Mouse (Mus musculus) embryonic facial prominence, embryonic 11.5 days (tissue): ENCODE data around the gene Map4. TPM values are rescaled to one million over a fixed set of nuclear protein-coding genes. Genes with fewer than 3 reads are reported as not detected.

Source experiments
- ATAC-seq: fragments of 200-750 bp; cut with Nextera tagmentation; replicated peaks from 2 replicates; pipeline ENCODE4 v1.8.0; 2017; ENCODE audit warnings: low read depth; ENCODE audit not compliant: insufficient number of reproducible peaks, low FRiP score, low TSS enrichment
- DNase-seq: peaks from one replicate; pipeline ENCODE4 v3.0.0-alpha.2; 2015; ENCODE audit warnings: low spot score
- H3K27ac ChIP-seq: fragments of 300-500 bp; sonication (generic); replicated peaks from 2 replicates; pipeline ENCODE4 v1.5.1; 2014; ENCODE audit warnings: mild to moderate bottlenecking, low read depth, low read length, control low read depth
- H3K27me3 ChIP-seq: fragments of 300-500 bp; sonication (generic); 2 replicates; pipeline ENCODE4 v1.6.1; 2014; ENCODE audit warnings: mild to moderate bottlenecking, low read length, moderate library complexity, mixed read lengths; ENCODE audit not compliant: control insufficient read depth, insufficient read depth
- H3K36me3 ChIP-seq: fragments of 300-500 bp; sonication (generic); replicated peaks from 2 replicates; pipeline ENCODE4 v1.6.1; 2014; ENCODE audit warnings: low read depth, mild to moderate bottlenecking, low read length, moderate library complexity, mixed read lengths; ENCODE audit not compliant: control insufficient read depth, insufficient read depth
- H3K4me1 ChIP-seq: fragments of 300-500 bp; sonication (generic); 2 replicates; pipeline ENCODE4 v1.6.1; 2014; ENCODE audit warnings: low read length, mixed read lengths; ENCODE audit not compliant: control insufficient read depth, insufficient read depth
- H3K4me2 ChIP-seq: fragments of 300-500 bp; sonication (generic); 2 replicates; pipeline ENCODE4 v1.6.1; 2014; ENCODE audit warnings: low read depth, mild to moderate bottlenecking, control low read depth, low read length, moderate library complexity
- H3K4me3 ChIP-seq: fragments of 300-500 bp; sonication (generic); 2 replicates; pipeline ENCODE4 v1.5.1; 2014; ENCODE audit warnings: low read depth, low read length, control low read depth
- H3K9ac ChIP-seq: fragments of 300-500 bp; sonication (generic); replicated peaks from 2 replicates; pipeline ENCODE4 v1.6.1; 2014; ENCODE audit warnings: mild to moderate bottlenecking, control low read depth, low read length
- H3K9me3 ChIP-seq: fragments of 300-500 bp; sonication (generic); replicated peaks from 2 replicates; pipeline ENCODE4 v1.6.1; 2016; ENCODE audit warnings: mild to moderate bottlenecking, low read length, inconsistent platforms, mixed read lengths; ENCODE audit not compliant: control insufficient read depth
- WGBS: fragments of 180-500 bp; shearing (Covaris S2); extraction: QIAGEN DNeasy Blood & Tissue Kit; methylation state at CpG from one replicate; pipeline ENCODE4 v1.1.7; 2014; 5-methylcytosine and 5-hydroxymethylcytosine counted together
- polyA plus RNA-seq: library from polyadenylated mRNA; unstranded; fragments of >200 nt; fragmentation: Nextera tagmentation; extraction: Ambion mirVana; gene quantifications from 2 replicates; pipeline ENCODE4 v1.2.1, GENCODE M21; 2014

The Map4 gene
- polyA plus RNA-seq, 1 experiment from 2014 or later: 50.0 TPM

DNA sequence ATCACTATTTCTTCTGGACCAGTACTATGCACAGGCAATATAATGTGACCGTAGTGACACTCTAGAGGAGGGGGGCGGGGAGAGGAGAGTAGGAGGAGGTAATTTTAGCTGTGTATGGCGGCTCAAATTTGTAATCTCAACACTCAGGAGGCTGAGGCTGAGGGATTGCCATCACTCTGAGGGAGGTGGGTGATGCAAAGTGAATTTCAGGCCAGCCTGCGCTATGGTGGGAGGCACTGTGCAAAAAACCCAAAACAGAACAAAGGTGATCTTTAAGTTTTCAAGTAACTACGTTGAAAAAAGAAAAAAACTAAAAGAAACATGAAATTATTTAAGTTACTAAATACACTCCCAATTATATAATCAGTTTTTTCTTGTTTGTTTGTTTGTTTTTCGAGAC, 508 bp upstream of the Map4 start:
- H3K9ac ChIP-seq: peak overlapping the region; percentile 36; the same call in 1 of the 2 replicates
- peak overlapping the region; percentile 85; the same call in 1 of the 2 replicates for H3K27ac ChIP-seq
- no peaks in the 10 kb centered on the region for H3K27me3 ChIP-seq
- DNase-seq: no peak
- H3K9me3 ChIP-seq: no peaks in the 10 kb centered on the region
- WGBS: 75% methylated on average over 6 of the region's 6 CpGs
- peak overlapping the region; percentile 80 for H3K4me3 ChIP-seq
- 0 out of 2 replicates have a peak, but pooled peaks cover 2% of the 10 kb centered on the region for H3K4me1 ChIP-seq
- no peaks in the 10 kb centered on the region for H3K36me3 ChIP-seq
- no peak overlapping the region; the same call in 1 of the 2 replicates for H3K4me2 ChIP-seq
- no peak for ATAC-seq

DNA sequence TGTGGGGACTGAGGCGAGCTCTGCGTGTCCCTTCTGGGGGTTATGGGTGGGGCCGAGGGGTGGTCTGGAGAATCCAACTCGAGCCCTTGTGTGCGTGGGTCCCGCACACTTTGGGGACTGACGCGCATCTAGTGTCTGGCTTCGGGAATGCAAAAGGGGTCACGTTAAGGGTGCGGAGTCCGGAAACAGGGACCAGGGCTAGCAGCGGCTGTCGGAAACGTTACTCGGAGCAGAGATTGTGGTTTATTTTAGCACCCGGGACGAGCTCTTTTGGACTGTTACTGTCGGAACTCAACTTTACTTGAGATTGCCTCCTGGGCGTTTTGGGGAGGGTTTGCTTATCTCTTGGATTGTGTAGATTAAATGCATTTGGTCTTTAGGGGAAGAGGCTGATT, 1.1 kb downstream of the Map4 start:
- Histone ChIP-seq H3K9ac (peak overlapping the region; percentile 82), H3K9me3 (no peaks in the 10 kb centered on the region), H3K27me3 (no peaks in the 10 kb centered on the region), H3K4me2 (peak overlapping the region; percentile 73), H3K27ac (peak overlapping the region; percentile 85; the same call in 1 of the 2 replicates), H3K36me3 (no peaks in the 10 kb centered on the region), H3K4me3 (peak overlapping the region; percentile 80), H3K4me1 (0 out of 2 replicates have a peak, but pooled peaks cover 2% of the 10 kb centered on the region)
- ATAC-seq: no peak
- peak; percentile 46 for DNase-seq
- WGBS: 1% methylated on average over 20 of the region's 20 CpGs

DNA sequence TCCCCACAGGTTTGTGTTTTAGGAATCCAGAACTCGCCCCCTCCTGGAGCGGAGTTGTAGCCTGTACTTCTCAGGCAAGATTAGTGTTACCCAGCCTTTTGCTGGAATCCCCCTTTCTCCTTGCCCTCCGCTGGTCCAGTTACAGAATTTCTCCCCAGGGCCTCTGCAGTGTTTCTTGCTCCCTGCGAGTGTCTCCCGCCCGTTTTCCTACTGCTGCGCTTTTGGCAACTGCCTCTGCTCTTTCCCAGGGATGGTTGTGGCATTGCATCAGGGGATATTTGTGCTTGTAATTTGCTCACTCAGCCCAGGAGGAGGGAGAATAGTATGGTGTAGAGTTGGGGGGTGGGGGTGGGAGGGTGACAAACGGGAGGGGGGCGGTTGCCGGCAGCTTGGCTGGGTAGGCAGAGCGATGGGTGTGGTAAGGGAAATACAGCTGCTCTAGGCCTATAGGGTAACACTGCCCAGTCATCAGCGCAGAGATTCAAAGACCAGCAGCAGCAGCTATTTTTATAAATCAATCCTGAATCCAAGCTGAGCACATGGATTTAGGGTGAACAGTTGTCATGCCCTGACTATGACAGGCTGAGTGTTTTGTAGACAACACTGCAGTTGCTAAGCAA, 1.6 kb downstream of the Map4 start:
- Histone ChIP-seq H3K9me3 (no peaks in the 10 kb centered on the region), H3K4me2 (peak overlapping the region; percentile 73), H3K4me3 (peak overlapping the region; percentile 80), H3K4me1 (0 out of 2 replicates have a peak, but pooled peaks cover 2% of the 10 kb centered on the region), H3K27me3 (no peaks in the 10 kb centered on the region), H3K36me3 (no peaks in the 10 kb centered on the region), H3K27ac (peak overlapping the region; percentile 85; the same call in 1 of the 2 replicates), H3K9ac (peak overlapping the region; percentile 82)
- under 1% methylated on average over 12 of the region's 12 CpGs for WGBS
- peak; percentile 60 for DNase-seq
- no peak for ATAC-seq

DNA sequence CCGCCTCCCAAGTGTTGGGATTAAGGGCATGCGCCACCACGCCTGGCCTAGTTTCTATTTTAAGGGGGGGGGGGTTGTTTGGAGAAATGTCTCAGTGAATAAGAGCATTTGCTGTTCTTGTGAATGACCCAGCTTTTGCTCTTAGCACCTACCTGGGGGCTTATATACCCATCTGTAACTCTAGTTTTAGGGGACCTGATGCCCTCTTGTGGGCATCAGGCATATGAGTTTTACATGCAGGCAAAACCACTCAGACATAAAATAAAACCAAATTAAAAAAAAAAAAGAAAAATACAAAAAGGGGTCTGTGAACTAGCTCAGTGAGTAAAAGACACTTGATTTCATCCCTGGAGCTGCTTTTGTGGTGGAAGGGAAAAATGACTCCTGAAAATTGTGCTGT, 8.1 kb downstream of the Map4 start:
- no peak for DNase-seq
- no peaks in the 10 kb centered on the region for H3K27me3 ChIP-seq
- 89% methylated on average over 3 of the region's 3 CpGs for WGBS
- no peaks in the 10 kb centered on the region for H3K36me3 ChIP-seq
- no peak overlapping the region for H3K4me3 ChIP-seq
- ATAC-seq: no peak
- no peak overlapping the region for H3K4me2 ChIP-seq
- H3K9me3 ChIP-seq: no peaks in the 10 kb centered on the region
- no peak overlapping the region for H3K9ac ChIP-seq
- no peak overlapping the region for H3K27ac ChIP-seq
- no peaks in the 10 kb centered on the region for H3K4me1 ChIP-seq

DNA sequence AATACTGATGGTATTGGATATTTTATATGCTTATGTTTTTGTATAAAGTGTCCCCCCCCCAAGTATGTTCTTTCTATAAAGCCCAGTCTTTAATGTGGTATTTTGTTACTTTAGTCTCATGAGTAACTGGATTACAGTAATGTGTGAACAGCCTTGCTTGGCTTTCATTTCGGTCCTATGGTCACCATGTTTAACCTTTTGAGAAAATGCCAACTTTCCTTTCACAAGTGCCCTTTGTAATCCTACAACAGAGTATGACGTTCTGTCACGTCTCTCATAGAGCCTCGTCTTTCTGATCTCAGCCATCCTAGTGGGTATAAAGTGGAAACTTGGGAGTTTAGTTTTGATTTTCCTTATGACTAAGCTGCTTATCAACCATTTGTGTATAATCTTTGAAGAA, 11.5 kb downstream of the Map4 start:
- Histone ChIP-seq H3K36me3 (no peaks in the 10 kb centered on the region), H3K4me3 (no peak overlapping the region), H3K27me3 (no peaks in the 10 kb centered on the region), H3K4me2 (no peak overlapping the region), H3K9ac (no peak overlapping the region), H3K4me1 (no peaks in the 10 kb centered on the region), H3K9me3 (no peaks in the 10 kb centered on the region), H3K27ac (no peak overlapping the region)
- ATAC-seq (no peak), DNase-seq (no peak)
- 83% methylated on average over 4 of the region's 4 CpGs for WGBS

DNA sequence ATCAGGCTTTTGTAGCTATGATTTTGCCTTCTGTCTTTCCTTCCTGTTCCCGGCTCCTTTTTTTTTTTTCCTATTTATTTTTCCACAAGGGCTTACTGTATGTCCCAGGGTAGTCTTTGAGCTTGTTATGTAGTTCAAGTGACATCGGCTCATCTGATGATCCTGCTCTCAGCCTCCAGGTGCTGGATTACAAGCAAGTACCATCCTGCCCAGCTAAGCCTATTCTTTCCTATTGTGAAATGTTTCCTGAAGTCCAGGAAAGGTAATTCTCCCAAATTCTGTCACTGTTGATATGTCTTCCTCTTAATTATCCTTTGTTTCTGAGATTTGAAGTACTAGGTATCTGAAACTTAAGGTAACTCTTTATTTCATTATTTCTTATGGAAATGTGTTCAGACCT, 13.5 kb downstream of the Map4 start:
- Histone ChIP-seq H3K9ac (no peak overlapping the region), H3K4me3 (no peak overlapping the region), H3K4me1 (no peaks in the 10 kb centered on the region), H3K36me3 (no peaks in the 10 kb centered on the region), H3K4me2 (no peak overlapping the region), H3K9me3 (no peaks in the 10 kb centered on the region), H3K27me3 (no peaks in the 10 kb centered on the region), H3K27ac (no peak overlapping the region)
- DNase-seq (no peak), ATAC-seq (no peak)
- WGBS: 90% methylated on average over 2 of the region's 2 CpGs

DNA sequence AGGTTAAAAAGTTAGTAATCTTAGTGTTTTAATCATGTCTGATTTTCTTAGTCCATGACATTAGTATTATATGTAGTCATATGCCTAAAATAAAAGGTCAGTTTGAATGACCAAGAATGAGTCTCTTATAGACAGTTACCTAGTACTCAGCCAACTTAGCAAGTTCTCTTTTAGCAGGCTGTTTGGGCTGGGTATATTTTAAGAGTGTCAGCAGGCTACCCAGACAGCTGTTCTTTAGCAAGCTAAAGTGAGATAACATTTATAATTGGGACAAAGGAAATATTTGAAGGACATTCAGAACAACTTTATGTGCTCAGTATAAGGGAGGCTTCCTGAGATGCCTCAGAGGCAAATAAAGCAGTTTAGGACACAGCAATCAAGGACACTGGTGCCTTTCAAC, 17.3 kb downstream of the Map4 start:
- Histone ChIP-seq H3K4me2 (no peak overlapping the region), H3K9ac (no peak overlapping the region), H3K27ac (no peak overlapping the region), H3K9me3 (no peaks in the 10 kb centered on the region), H3K36me3 (no peaks in the 10 kb centered on the region; the same call in 1 of the 2 replicates), H3K4me3 (no peak overlapping the region), H3K4me1 (no peaks in the 10 kb centered on the region), H3K27me3 (no peaks in the 10 kb centered on the region)
- ATAC-seq: no peak
- no peak for DNase-seq

DNA sequence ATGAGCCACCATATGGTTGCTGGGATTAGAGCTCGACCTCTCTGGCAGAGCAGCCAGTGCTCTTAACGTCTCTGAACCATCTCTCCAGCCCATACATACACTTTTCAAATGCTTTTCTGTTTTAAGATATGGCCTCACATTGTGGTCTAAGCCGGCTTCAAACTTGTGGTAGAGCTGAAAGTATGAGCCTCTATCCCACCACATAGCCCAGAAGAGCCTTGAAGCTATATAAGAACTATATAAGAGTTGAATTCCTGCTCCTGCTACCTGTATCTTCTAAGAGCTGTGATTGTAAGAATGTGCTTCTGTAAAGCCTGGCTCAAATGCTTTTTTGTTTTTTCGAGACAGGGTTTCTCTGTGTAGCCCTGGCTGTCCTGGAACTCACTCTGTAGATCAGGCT, 18.5 kb downstream of the Map4 start:
- ATAC-seq: no peak
- H3K27me3 ChIP-seq: no peaks in the 10 kb centered on the region
- no peak overlapping the region for H3K9ac ChIP-seq
- H3K36me3 ChIP-seq: no peaks in the 10 kb centered on the region; the same call in 1 of the 2 replicates
- DNase-seq: no peak
- no peak overlapping the region for H3K4me3 ChIP-seq
- no peak overlapping the region for H3K4me2 ChIP-seq
- no peaks in the 10 kb centered on the region for H3K4me1 ChIP-seq
- 89% methylated on average over 4 of the region's 4 CpGs for WGBS
- no peaks in the 10 kb centered on the region for H3K9me3 ChIP-seq
- H3K27ac ChIP-seq: no peak overlapping the region
